Mouse (Mus musculus) kidney, postnatal 0 days (tissue): ENCODE measurements at regions not wholly inside any gene's neighbourhood (a gene's known extent, or its start where the extent isn't known, plus 50 kb on each side); places are given as distances from the start of the nearest gene placed in this dataset.

ENCODE experiments used
- ATAC-seq: fragments of 200-750 bp; cut with Nextera tagmentation; replicated peaks from 2 replicates; pipeline ENCODE4 v1.8.0; 2017; ENCODE audit warnings: low read depth, moderate number of reproducible peaks, moderate TSS enrichment, moderate library complexity; ENCODE audit not compliant: low FRiP score
- DNase-seq: peaks from one replicate; pipeline ENCODE4 v3.0.0-alpha.2; 2016; ENCODE audit warnings: low spot score
- H3K27ac ChIP-seq: fragments of 300-500 bp; sonication (generic); 2 replicates; pipeline ENCODE4 v1.5.1; 2014; ENCODE audit warnings: mild to moderate bottlenecking
- H3K27me3 ChIP-seq: fragments of 300-500 bp; sonication (generic); 2 replicates; pipeline ENCODE4 v1.6.1; 2014; ENCODE audit warnings: low read length, mixed read lengths; ENCODE audit not compliant: insufficient read depth
- H3K36me3 ChIP-seq: fragments of 300-500 bp; sonication (generic); 2 replicates; pipeline ENCODE4 v1.6.1; 2014; ENCODE audit warnings: low read length, mixed read lengths; ENCODE audit not compliant: insufficient read depth
- H3K4me1 ChIP-seq: fragments of 300-500 bp; sonication (generic); replicated peaks from 2 replicates; pipeline ENCODE4 v1.6.1; 2014; ENCODE audit warnings: antibody characterized with exemption, low read length, mixed read lengths; ENCODE audit not compliant: insufficient read depth
- H3K4me2 ChIP-seq: fragments of 300-500 bp; sonication (generic); 2 replicates; pipeline ENCODE4 v1.6.1; 2014; ENCODE audit warnings: mild to moderate bottlenecking, low read length, moderate library complexity, mixed read lengths
- H3K4me3 ChIP-seq: fragments of 300-500 bp; sonication (generic); replicated peaks from 2 replicates; pipeline ENCODE4 v1.5.1; 2014; ENCODE audit warnings: low read depth, low read length
- H3K9ac ChIP-seq: fragments of 300-500 bp; sonication (generic); 2 replicates; pipeline ENCODE4 v1.6.1; 2014; ENCODE audit warnings: low read depth, low read length
- H3K9me3 ChIP-seq: fragments of 300-500 bp; sonication (generic); replicated peaks from 2 replicates; pipeline ENCODE4 v1.6.1; 2016; ENCODE audit warnings: low read length, inconsistent platforms, mixed read lengths
- CTCF ChIP-seq: IDR thresholded peaks from 2 replicates; pipeline ENCODE4 v1.5.1; 2016; ENCODE audit warnings: antibody characterized with exemption, low read depth, mild to moderate bottlenecking, moderate library complexity
- WGBS: fragments of 180-500 bp; shearing (Covaris S2); extraction: QIAGEN DNeasy Blood & Tissue Kit; methylation state at CpG from one replicate; pipeline ENCODE4 v1.1.7; 2014; 5-methylcytosine and 5-hydroxymethylcytosine counted together

DNA sequence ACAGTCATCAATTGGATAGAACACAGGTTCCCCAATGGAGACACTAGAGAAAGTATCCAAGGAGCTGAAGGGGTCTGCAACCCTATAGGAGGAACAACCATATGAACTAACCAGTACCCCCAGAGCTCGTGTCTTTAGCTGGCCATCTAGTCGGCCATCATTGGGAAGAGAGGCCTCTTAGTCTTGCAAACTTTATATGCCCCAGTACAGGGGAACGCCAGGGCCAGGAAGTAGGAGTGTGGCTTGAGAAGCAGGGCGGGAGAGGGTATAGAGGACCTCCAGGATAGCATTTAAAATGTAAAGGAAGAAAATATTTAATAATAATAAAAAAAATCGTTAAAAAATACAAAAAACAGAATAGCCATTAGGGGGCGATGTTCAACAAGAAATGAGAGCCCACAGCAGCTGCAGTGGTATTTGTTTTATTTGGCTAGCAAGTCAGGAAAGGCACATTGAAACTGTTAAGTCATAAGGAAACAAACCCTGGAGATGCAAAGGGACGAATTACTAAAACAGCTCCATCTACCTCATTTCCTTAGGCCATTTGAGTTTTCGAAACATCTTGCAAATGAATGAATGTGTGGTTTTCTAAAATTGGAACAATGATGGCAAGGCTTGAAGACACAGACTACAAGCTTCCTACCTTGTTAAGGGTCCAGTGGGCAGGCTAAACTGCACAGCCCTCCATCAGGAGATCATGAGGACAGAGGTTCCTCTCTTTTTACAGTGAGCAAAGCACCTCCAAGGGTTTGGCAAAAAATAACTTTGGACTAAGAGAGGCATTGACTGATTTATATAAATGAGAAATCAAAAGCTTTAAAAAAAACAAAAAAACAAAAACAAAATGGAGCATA lies 350.7 kb upstream of the Rasa1 start:
- H3K36me3 ChIP-seq = no peaks in the 10 kb centered on the region
- no peak overlapping the region for H3K4me3 ChIP-seq
- no peaks in the 10 kb centered on the region for H3K4me1 ChIP-seq
- no peak overlapping the region for H3K27ac ChIP-seq
- H3K4me2 ChIP-seq = no peak overlapping the region
- H3K9me3 ChIP-seq = no peaks in the 10 kb centered on the region
- peak; percentile 65 for TF ChIP-seq CTCF
- no peak overlapping the region for H3K9ac ChIP-seq
- H3K27me3 ChIP-seq = no peaks in the 10 kb centered on the region
- ATAC-seq = no peak; the same call in 1 of the 2 replicates
- 23% methylated on average over 8 of the region's 8 CpGs for WGBS
- DNase-seq = peak; percentile 74

DNA sequence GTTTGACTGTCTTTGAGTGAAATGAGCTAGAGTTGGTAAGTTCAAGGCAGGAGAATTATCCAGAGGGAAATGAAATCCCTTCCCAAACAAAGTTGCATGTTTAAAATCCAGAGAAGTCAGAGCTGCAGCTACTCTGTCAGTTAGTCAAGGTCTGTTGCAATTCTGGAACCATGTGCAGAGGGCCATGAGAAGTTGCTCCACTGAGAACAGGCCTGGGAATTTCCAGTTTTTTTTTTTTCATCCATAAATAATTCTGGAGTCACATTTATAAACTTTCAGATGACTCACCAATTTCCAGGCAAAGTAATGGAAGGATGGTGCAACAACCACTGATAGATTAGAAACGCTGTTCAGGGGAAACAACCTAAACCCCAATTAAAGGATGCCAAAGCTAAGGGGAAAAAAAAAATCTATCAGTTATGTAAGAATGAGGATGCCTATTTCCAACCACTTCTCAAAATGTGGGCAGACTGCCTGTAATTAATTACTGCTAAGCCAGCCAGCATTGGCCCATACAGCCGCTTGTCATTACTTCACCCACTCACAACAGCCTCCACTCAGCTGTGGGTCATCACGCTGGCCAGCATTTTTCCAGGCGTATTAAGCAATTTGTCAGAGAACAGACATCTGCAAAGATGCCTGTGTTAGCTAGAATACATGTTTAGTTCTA lies 340.7 kb upstream of the Rasa1 start:
- H3K27ac ChIP-seq = no peak overlapping the region
- no peak for DNase-seq
- H3K4me1 ChIP-seq = no peaks in the 10 kb centered on the region
- H3K9me3 ChIP-seq = no peaks in the 10 kb centered on the region
- H3K4me3 ChIP-seq = no peak overlapping the region
- no peaks in the 10 kb centered on the region for H3K36me3 ChIP-seq
- ATAC-seq = no peak
- no peaks in the 10 kb centered on the region for H3K27me3 ChIP-seq
- no peak overlapping the region for H3K4me2 ChIP-seq
- WGBS = 80% methylated on average over 4 of the region's 4 CpGs
- TF ChIP-seq CTCF = no peak
- no peak overlapping the region for H3K9ac ChIP-seq
